Mouse (Mus musculus) neural tube, postnatal 0 days (tissue): ENCODE data around the gene Mbd5. TPM values are rescaled to one million over a fixed set of nuclear protein-coding genes. Genes with fewer than 3 reads are reported as not detected.

ENCODE experiments used
- polyA plus RNA-seq: library from polyadenylated mRNA; unstranded; fragments of >200 nt; fragmentation: Nextera tagmentation; extraction: Ambion mirVana; gene quantifications from 2 replicates; pipeline ENCODE4 v1.2.1, GENCODE M21; 2015

The Mbd5 gene
- polyA plus RNA-seq: 22.1 and 27.1 TPM in 2 replicates

GRCm38 (mm10) chr2:48948841-48949584, at the start of gene Mbd5:
Mbd5 (plus strand) TSS chr2:48949508.

GRCm38 (mm10) chr2:48950252-48950315, 776 bp downstream of the Mbd5 start, which contains the start of gene Orc4:
Orc4 (minus strand) TSS chr2:48950277.

Other genes with a start within 250 kb of the Mbd5 start
- 23.3 and 27.0 TPM in 2 replicates for gene Acvr2a, start 135.4 kb upstream of the Mbd5 start, polyA plus RNA-seq
- 65.4 and 67.5 TPM in 2 replicates for gene Orc4, start 769 bp downstream of the Mbd5 start, polyA plus RNA-seq